Mouse (Mus musculus): ENCODE results near the gene Efna3.

Efna3 gene

GRCm38 (mm10) chr3:89285526-89285925 lies 37.2 kb downstream of the Efna3 start:
- DNase-seq (ENCODE audit: extremely low read depth, low read depth): no peak

GRCm38 (mm10) chr3:89284261-89284660 lies 38.5 kb downstream of the Efna3 start:
- no peak for DNase-seq (ENCODE audit: extremely low read depth, low read depth)

- no peak for DNase-seq (ENCODE audit: extremely low read depth, low read depth)
These were observed 40.5 kb downstream of the Efna3 start for GRCm38 (mm10) chr3:89282291-89282643.

GRCm38 (mm10) chr3:89281579-89282290 lies 41.0 kb downstream of the Efna3 start:
- peak; percentile 81 for DNase-seq (ENCODE audit: extremely low read depth, low read depth)

- DNase-seq (ENCODE audit: extremely low read depth, low read depth): no peak
These were observed 41.9 kb downstream of the Efna3 start, which contains the start of gene Efna1 for GRCm38 (mm10) chr3:89280606-89281511. Efna1 (minus strand) TSS chr3:89281142.

- DNase-seq (ENCODE audit: extremely low read depth, low read depth): no peak
These were observed 42.6 kb downstream of the Efna3 start for GRCm38 (mm10) chr3:89280050-89280605.

- DNase-seq (ENCODE audit: extremely low read depth, low read depth): no peak
These were observed 43.4 kb downstream of the Efna3 start for GRCm38 (mm10) chr3:89279153-89279890.

- no peak for DNase-seq (ENCODE audit: extremely low read depth, low read depth)
These were observed 44.1 kb downstream of the Efna3 start for GRCm38 (mm10) chr3:89278643-89279042.

GRCm38 (mm10) chr3:89278107-89278506 lies 44.7 kb downstream of the Efna3 start:
- no peak for DNase-seq (ENCODE audit: extremely low read depth, low read depth)

GRCm38 (mm10) chr3:89277281-89278021 lies 45.3 kb downstream of the Efna3 start:
- no peak for DNase-seq (ENCODE audit: extremely low read depth, low read depth)

- DNase-seq (ENCODE audit: extremely low read depth, low read depth): no peak
These were observed 46.7 kb downstream of the Efna3 start for GRCm38 (mm10) chr3:89276061-89276460.

- no peak for DNase-seq (ENCODE audit: extremely low read depth, low read depth)
These were observed 51.0 kb downstream of the Efna3 start for GRCm38 (mm10) chr3:89271760-89272159.

GRCm38 (mm10) chr3:89270891-89271290 lies 51.9 kb downstream of the Efna3 start:
- no peak for DNase-seq (ENCODE audit: extremely low read depth, low read depth)

GRCm38 (mm10) chr3:89270051-89270755 lies 52.6 kb downstream of the Efna3 start, which contains the start of gene Slc50a1:
Slc50a1 (minus strand) TSS chr3:89270570.
- no peak for DNase-seq (ENCODE audit: extremely low read depth, low read depth)

GRCm38 (mm10) chr3:89268916-89269315 lies 53.8 kb downstream of the Efna3 start:
- DNase-seq (ENCODE audit: extremely low read depth, low read depth): no peak

- peak; percentile 82 for DNase-seq (ENCODE audit: extremely low read depth, low read depth)
These were observed 56.3 kb downstream of the Efna3 start for GRCm38 (mm10) chr3:89266439-89266893.
